Mouse (Mus musculus): ENCODE data around the gene Tspyl3. TPM values are rescaled to one million over a fixed set of nuclear protein-coding genes. Genes with fewer than 3 reads are reported as not detected.

Gene Tspyl3
- total RNA-seq, 2 experiments from 2014 or later = 0.78 to 0.82 TPM

DNA sequence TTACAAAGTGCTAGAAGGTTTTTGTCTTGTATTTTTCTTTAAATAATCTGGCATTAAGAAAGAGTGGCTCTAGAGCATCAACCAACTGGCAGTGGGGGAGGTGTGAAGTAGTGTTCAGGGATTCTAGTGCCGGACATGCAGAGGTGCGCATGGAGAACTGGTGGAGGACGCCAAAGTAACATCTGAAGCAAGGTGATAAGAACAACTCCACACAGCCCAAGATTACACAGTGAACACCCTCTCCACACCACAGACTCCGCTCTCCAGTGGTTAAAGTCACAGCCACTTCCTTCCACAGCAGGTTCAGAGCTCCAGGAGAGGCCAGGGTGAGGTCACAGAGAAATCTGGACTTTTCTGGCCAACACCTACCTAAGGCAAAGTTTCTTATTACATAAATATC lies 2.7 kb upstream of the Tspyl3 start:
- DNase-seq = no peak

DNA sequence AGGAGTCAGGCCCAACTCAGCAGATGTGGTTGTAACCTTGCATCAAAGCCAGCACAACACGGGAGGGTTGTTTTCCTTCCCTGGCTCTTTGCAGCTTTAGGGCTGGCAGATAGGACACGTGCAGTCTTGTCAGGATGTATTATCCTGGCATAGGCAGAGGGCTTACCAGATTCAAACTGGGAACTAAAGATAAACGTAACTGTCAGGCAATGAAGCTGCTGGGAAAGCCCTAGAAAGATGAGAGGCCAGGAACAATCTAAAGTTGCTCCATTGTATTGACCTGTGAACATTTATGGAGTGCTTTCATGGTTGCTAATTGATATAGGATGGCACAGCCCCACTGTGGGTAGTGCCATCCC lies 333 bp upstream of the Tspyl3 start:
- no peak for DNase-seq

DNA sequence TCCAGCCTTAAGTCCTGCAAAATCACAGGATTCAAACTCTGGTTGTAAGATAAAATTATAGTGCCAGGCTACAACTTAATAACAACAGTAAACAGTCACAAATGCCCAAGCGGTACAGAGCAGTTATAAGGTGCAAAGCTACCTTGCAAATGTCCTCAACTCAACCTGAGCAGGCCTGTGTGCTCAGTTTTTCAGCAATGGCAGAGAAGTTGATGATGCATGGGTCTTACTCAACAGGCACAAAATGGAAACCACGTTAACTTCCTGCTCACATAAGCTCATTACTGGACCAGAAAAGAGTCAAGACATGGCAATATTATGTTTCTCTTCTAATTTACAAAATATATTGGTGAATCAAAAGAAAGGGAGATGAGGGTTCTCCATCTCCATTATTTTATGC lies 2.7 kb downstream of the Tspyl3 start:
- DNase-seq = no peak

DNA sequence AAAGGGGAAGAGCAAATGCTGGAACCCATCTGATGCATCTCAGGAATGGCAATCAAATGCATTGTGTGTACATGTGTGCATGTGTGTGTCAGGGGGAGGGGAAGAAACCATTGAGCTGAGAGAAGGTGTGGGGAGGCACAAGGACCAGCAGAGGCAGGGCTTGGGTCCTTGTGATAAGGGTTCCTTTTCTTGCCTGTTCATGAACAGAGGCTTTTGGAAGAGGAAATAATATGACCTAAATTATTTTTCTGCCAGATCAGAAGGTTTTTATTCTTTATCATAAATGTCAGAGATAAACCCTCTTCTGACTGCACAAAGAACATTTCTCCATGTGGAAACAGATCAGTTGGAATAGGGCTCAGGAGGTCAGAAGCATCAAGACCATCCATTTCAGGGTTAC lies 3.1 kb downstream of the Tspyl3 start:
- no peak for DNase-seq

DNA sequence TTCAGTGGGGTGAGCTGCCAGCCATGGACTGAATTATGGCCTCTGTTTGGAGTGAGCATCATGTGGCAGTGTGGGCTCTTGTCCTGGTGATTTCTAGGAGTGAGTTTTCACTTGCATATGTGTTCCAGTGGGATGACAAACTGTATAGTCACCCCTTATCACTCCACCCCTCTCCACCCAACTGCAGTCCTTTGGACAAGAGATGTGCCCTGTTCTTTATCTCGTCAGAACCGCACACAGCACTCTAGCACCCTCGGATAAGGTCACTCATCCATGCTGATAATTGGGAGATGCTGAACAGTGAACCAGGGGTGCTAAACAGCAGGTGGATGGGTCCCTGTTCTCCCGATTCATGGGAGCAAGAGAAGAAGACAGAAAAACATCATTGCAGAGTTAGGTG lies 3.6 kb downstream of the Tspyl3 start:
- DNase-seq = no peak

DNA sequence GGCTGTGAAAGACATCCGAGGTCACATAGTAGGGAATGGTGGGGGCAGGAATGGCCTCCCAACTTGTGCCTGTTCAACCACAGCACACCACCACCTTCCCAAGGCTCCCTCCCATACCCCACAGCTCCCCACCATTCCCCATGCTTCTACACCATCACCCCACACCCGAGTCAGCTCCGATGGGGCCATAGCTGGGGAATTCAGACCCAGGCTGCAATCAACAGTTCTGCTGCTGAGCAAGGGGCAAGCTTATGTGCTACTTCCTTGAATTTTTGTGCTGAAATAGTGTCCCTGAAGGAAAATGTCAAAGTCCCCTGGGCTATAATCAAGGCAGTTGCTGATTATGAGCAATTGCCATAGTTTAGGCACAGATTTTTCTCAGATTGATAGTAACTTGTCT lies 6.7 kb downstream of the Tspyl3 start:
- no peak for DNase-seq

DNA sequence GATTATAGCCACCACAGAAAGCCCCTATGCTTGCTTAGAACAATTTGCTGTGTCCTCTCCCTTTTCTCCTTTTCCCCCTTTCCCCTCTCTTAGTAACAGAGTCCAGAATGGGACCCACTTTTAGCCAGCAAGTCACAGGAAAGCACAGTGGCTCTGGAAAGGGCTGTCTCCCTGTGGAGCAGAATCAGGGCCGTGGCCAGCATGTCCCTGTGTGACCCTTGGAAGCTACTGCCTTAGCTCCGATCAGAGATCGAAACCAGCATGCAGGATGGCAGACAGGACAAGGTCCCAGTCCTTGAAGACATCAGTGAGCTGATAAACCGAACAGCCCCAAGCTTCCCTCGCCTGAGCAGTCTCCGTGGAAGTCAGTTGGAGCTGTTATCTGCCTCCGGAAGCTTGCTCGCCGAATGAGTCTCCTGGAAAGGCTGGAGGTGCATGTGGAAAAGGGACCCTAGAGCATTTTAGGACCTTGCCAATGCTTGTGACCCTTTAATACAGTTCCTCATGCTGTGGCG lies 7.4 kb downstream of the Tspyl3 start:
- no peak for DNase-seq

DNA sequence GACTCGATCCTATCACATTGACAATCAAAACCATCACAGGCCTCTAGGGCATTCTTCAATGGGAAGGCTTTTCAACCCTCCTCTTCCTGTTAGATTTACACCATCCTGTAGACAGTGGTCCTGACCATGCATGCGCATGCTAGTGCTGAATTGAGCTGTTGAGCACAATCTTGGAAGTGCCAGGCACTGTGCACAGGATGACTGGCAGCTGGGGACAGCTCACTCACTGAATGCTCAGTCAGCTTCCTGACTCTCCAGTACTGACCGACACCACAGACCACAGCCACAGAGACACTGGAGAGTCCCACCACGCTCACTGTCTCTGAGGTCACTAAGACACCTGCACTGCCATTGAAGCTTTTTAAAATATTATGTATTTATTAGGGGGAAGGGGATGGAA lies 9.8 kb downstream of the Tspyl3 start:
- DNase-seq = no peak

DNA sequence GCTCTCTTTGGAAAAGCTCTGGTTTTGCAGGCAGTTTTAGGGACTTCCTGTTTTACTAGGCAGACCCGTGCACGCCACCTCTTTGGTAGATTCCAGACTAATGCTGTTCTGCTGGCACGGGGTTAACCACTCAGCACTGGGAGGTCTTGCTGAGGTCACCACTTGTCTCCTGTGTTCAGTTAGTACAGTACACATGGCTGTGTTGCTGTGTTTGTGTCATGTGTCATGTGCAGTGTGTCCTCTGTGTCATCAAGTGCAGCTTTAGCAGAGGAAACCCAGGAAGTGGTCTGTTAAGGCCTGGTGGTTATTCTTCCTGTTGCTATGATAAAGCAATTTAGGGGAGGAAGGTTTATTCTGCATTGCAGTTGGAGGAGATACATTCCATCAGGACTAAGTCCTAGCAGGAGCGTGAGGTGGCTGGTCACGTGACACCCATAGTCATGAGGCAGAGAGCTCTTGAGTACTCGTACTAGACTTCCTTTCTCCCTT lies 10.4 kb downstream of the Tspyl3 start:
- no peak for DNase-seq

DNA sequence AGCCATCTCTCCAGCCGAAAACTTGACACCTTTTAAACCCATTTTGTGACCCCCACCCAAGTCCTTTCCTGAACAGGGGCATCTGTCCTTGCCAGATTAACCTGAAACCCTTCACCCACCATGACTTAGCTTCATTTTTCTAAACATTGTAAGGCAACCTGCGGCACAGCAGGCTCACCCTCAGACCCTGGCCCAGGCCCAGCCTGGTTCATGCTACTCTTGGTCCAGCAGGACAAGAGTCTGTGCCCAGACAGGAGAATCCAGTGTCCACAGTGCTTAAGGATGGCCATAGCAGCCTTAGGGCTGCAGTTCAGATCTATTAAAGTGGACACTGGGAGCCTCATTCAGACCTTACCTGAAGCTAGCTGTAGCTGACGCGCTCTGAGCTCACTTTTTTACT lies 11.9 kb downstream of the Tspyl3 start:
- no peak for DNase-seq

DNA sequence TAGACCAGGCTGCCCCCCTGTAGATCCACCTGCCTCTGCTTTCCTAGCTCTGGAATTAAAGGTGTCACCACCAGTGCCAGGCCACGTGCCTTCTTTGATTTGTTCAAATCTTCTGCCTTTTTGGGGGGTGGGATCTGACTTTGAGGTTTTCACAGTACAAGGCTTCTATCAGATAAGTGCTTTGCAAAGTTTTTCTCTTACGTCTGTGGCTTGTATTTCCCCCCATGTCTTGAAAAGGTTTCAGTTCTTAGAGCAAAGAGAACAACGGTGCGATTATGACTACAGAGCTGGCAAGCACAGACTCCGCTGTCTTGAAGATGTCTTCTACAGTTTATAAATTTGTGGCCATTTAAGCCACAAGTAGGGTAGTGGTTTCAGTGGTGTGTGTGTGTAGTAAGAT lies 13.8 kb downstream of the Tspyl3 start:
- DNase-seq = no peak

DNA sequence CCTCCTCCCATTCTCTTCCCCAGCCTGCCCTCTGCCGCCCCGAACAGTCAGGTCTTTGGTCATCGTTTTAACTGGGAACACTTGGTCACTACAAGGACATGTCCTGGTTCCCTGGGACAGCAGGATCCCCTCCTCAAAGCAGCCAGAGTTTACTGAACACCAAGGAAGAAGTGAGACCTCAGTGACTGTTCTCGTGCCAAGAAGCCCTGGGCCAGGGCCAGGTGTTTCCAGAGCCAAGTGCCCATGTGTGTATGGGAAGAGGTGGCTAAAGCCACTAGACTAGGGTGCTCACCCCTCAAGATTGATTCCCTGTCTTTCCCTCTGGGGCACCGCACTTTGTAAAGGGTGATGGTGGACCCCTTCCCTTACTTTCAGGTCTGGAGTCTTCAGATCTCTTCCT lies 16.0 kb downstream of the Tspyl3 start:
- DNase-seq = no peak

DNA sequence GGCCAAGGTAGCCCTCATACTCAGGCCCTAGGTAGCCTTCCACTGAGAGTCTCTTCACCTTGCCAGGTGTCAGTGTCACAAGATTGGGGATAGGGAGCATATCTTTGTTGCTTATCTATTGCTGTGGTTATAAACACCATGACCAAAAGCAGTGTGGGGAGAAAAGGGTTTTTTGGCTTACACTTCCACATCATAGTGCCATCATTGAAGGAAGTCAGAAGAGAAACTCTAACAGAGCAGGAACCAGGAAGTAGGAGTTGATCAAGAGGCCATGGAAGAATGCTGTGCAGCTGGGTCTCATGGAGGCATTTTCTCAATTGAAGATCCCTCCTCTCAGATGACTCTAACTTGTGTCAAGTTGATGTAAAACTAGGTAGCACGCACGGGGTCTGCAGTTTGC lies 17.1 kb downstream of the Tspyl3 start:
- DNase-seq = no peak

DNA sequence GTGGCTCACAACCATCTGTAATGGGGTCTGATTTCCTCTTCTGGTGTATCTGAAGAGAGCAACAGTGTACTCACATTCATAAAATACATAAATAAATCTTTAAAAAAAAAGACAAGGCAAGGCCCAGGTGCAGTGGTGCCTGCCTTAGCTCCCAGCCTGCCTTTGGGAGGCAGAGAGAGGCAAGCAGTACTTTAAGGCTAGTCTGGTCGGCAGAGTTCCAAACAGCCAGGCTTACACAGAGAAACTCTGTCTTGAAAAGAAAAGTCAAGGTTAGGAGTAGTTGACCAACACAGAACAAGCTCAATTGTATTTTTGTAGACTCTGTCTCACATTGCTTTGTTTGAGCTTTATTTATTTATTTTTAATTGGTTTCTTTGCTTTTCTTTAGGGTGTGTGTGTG lies 22.5 kb downstream of the Tspyl3 start:
- no peak for DNase-seq

DNA sequence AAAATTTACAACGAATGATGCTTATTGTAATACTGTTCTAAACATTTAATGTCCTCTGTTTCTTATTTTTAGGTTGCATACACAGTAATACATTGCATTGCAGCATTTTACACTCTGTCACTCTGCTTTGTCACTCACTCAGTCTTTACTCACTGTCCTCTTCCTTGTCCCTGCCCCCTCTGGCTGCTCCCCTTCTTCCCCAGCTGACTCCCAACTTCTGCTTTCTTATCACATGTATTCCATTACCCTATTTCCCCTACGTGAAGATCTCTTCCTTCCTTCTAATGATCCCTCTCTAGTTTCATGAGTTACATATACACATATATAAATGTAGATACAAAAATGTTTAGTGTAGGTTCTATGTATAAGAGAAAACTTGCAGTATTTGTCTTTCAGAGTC lies 26.1 kb downstream of the Tspyl3 start:
- DNase-seq = no peak

DNA sequence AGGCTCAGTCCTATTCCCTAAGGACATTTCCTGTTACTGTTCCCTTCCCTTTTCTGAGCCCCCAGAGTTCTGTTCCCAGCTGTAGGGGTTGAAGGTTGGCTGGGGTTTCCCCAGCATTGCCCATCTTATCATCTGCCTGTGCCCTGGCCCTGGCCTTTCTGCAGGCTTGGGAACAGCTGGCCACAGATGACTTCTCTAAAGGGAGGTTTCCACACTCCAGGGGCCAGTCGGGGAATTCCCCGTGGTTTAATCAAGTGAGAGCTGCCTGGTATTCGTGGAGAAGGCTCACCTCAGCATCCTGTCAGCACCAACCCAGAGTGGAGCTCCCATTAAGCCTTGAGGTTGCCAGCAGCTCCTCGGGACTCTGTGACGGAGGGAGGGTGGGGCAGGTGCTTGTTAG lies 26.8 kb downstream of the Tspyl3 start:
- DNase-seq = no peak

DNA sequence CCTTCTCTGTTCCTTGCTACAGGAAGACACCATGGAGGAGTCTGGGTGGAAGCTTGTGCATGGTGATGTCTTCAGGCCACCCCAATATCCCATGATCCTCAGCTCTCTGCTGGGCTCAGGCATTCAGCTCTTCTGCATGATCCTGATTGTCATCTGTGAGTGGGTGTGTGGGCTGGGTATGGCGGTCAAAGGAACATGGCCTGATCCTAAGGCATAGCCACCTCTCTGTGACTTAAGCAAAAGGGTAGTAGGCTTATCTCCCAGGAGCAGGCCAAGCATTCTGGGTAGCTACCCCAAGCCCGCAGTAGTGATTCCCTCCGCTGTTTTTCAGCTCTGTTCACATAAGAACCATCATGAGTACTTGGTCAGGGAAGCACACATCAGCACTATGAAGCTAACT lies 31.0 kb downstream of the Tspyl3 start:
- no peak for DNase-seq

DNA sequence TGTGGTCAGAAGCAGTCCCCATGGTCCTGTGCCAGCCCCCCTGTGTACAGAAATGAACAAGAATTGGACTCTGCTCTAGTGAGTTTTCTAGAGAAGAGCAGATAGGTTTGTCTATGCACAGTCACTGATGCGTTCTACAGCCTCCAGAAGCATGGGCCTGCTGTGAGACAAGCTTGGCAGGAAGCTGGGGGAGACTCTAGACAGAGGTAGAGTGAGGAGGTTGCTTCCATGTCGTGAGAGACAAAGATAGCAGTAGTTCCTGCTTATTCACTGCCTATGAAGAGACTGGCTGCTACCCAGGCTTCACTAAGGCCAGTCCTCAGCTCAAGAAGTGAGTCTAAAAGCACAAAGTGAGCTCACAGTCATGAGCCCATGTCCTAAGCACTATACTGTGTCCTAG lies 34.0 kb downstream of the Tspyl3 start:
- DNase-seq = no peak

DNA sequence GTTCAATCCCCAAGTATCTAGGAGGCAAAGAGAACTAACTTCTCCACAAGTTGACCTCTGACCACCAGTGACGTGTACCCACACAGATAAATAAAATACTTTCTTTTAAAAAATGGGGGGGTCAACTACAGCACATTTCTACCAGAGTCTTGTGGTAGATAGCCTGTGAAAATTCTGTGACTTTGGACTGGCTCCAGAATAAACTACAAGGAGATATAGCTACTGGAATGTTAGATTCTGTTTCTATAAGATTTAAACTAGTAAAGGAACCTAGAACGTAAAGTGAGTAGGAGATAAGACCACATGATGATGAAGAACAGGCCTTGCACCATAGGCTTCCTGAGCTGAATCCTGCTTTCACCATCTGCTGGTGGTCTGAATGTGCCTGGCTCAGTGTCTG lies 37.4 kb downstream of the Tspyl3 start:
- DNase-seq = no peak

DNA sequence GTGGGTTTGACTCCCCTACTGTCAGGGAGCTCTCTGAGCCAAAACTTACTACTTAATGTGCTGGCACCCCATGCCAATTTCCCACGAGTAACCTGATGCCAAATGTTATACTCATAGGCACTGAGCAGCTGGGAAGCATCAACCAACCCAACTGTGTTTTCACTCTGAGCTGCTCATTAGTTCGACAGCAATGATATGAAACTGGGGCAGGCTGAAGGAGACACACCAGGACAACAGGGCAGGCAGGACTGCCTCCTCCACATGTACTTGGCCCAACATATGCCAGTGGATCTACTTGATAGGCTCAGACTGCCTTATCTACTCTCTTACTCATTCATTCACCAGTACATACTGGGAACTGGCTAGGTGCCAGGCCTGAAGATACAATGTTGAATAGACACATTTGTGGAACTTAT lies 39.1 kb downstream of the Tspyl3 start:
- no peak for DNase-seq

DNA sequence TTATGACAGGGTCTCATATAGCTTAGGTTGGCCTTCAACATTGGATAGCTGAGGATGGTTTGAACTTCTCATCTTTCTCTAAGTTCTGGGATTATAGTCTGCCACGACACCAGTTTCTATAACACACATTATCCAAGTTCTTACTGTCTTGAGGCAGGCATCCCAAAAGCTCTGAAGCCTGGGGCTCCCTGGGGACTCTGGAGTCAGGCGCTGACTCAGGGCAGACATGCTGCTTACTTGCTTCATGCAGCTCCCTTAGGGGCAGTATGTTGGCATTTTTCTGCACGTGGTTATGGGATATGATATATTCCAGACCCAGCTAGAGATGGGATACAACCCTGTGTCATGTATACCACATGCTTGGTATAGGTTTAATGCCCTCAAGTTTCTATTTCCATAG lies 45.3 kb downstream of the Tspyl3 start:
- no peak for DNase-seq

DNA sequence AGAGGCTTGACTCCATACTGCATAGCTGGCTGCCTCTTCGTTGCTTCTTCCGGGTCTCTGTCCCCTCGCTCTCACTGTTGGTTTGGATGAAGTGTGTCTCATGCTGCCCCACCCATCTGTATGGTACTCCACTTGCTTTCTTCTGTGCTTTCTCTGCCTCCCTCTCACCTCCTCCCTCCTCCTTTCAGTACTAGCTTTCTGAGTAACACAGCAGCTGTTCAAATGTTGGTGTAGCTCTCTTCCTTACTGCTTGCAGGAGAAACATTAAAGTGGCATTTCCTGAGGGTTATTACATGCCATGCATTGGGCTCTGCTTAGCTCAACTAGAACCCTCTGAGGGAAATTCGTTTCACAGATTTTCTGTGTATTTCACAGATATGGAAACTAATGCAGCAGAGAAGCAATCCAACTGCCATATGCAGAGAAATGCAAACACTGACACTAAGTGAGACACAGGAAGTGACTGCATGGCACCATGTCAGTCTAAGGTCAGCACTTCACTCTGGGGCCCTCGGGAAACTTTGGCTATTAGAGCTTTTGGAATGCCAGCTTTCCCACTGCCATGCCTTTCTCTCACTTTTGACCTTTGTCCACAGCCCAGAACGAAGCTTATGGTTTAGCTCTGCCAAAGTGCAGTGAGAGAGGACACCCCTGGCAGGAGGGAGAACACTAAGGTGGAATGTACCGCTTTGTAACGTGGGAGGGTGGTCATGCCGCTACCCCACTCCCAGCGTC lies 45.9 kb downstream of the Tspyl3 start:
- no peak for DNase-seq

DNA sequence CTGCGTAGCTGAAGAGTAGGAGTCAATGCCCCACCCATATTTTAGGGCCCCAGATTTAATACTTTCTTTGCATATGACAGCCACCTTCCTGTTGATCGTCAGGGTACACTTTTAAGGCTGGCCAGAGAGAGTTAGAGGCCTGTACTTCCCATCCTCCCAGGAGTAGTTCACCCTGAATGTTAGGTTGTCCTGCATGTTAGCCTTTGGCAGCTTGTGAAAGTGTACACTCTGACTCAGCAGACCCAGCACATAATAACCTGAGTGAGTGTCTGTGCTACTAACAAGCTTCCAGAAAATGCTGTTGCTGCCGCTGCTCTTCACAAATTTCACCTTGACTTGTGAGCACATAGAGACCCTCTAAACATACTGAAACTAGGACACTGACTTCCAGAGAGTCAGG lies 48.1 kb downstream of the Tspyl3 start:
- no peak for DNase-seq

DNA sequence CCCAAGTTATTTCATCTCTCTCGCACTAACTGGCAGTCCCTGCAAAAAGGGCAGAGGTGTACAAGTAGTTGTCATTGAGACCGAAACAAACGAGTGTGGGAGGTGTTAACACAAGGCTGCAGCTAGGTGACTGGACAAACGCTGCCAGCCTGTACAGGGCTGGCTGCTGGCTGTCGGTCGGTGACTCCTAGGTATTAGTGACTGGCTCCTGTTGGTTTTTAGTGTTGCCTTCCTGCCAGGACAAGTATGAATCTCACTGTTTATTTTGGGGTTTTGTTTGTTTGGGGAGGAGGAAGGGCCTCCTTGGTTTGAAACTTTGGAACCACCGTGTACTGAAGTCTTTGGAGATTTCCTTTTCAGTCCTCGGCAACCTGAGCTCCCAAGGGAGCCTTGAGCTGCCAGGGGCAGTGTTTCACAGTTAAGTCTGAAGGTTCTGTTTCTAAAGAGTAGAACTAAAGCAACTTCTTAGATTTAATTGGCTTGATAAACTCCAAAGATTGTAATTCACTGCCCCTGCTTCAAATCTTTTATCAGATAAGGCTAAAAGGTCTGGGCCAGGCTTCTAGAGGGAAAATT lies 49.2 kb downstream of the Tspyl3 start:
- DNase-seq = no peak

Measured in gastrocnemius, postnatal 25 days (tissue).